9 mouse cellular contexts compared by ENCODE assay signal in the genomic region with DNA sequence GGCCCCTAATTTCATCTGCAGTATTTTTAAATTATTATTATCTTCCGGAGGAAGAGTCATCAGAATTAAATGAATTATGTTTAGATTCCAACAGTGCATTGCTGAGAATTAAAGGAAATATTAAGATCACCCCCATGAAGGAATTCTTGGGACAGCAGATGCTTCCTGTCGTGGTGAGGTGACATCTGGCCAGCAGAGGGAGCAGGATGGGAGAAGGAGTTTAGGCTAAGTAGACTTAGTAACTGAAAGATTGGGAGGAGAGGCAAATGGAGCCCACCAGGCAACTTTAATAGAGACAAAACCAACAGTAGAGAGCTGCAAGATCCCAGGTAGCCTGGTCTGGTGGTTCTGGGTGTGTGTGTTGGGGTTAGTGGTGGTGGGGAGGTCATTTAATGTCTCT.
DNase-seq lines count a peak whose midpoint lies in the region; ATAC-seq and TF ChIP-seq lines count a peak whose summit lies in the region.
"Had no signal": no experiment of that assay in that cellular context is flagged by ENCODE, and none has a peak within 500 bp of the region (broad histone marks: within the 10 kb centered on the region; RNA-seq: fewer than 3 reads in every experiment).

No protein-coding gene starts in this region.

- H3K27ac ChIP-seq in kidney, adult 2 months (ENCODE audit: insufficient read depth, low read depth, low read length): no peak overlapping the region
- H3K27ac ChIP-seq in kidney, embryonic 16.5 days (ENCODE audit: low read length): no peak overlapping the region
- no peak overlapping the region for H3K27ac ChIP-seq in MEL (ENCODE audit: control insufficient read depth, low read depth, low read length)
- no peak overlapping the region for H3K27ac ChIP-seq in embryonic facial prominence, embryonic 14.5 days (replicated peaks; ENCODE audit: low read depth, low read length)
- H3K27ac ChIP-seq: embryonic facial prominence, embryonic 15.5 days had no signal

- peak; percentile 12 to 62 for DNase-seq in adrenal gland, adult (ENCODE audit: inconsistent age in 2 of 2, low spot score in 1 of 2)
- DNase-seq in adrenal gland, postnatal 4 days (ENCODE audit: low spot score in 2 of 2): no peak
- peak; percentile 21 for DNase-seq in kidney, adult 2 months
- DNase-seq in MEL (ENCODE audit: low read depth, low spot score): no peak
- peak; percentile 26 for DNase-seq in embryonic facial prominence, embryonic 14.5 days (ENCODE audit: low spot score)
- DNase-seq in lung, postnatal 25 days (ENCODE audit: low spot score): peak; percentile 2

- H3K4me3 ChIP-seq in kidney, adult 2 months (ENCODE audit: insufficient read depth, low read depth, low read length): no peak overlapping the region
- H3K4me3 ChIP-seq in kidney, embryonic 16.5 days (ENCODE audit: low read length): no peak overlapping the region
- no peak overlapping the region for H3K4me3 ChIP-seq in MEL (ENCODE audit: control insufficient read depth in 1 of 2, insufficient read depth in 1 of 2, low read depth in 2 of 2, low read length in 2 of 2)
- H3K4me3 ChIP-seq in embryonic facial prominence, embryonic 14.5 days (ENCODE audit: low read depth, low read length): no peak overlapping the region
- H3K4me3 ChIP-seq: embryonic facial prominence, embryonic 15.5 days had no signal

- no peak; the same call in 1 of the 2 replicates for TF ChIP-seq CTCF in kidney, adult 2 months (conservative IDR thresholded peaks at IDR 0.05; ENCODE audit: insufficient read depth, insufficient read length, low read depth, low read length)
- peak in 2 of 3 experiments; percentile 11 to 17; a peak in 1 of 6 replicates for TF ChIP-seq CTCF in MEL (IDR thresholded peaks at IDR 0.05 in 2 of 3, conservative IDR thresholded peaks at IDR 0.05 in 1 of 3; ENCODE audit: control insufficient read depth in 1 of 3, insufficient read depth in 1 of 3, low read depth in 2 of 3, low read length in 3 of 3, poor library complexity in 1 of 3, severe bottlenecking in 1 of 3)

- no peak for ATAC-seq in kidney, embryonic 16.5 days (ENCODE audit: low FRiP score, low TSS enrichment)
- ATAC-seq in embryonic facial prominence, embryonic 14.5 days (ENCODE audit: low read depth): no peak
- ATAC-seq in megakaryocyte-erythroid progenitor cell, adult 5-6 weeks (replicated peaks; ENCODE audit: low FRiP score, low TSS enrichment, poor library complexity, severe bottlenecking): no peak

- H3K4me1 ChIP-seq in kidney, adult 2 months (ENCODE audit: control insufficient read depth, insufficient read depth, low read length): peaks cover 3% of the 10 kb centered on the region; the same call in 1 of the 2 replicates
- H3K4me1 ChIP-seq in kidney, embryonic 16.5 days (ENCODE audit: insufficient read depth, low read length): 0 out of 2 replicates have a peak, but pooled peaks cover 7% of the 10 kb centered on the region
- no peaks in the 10 kb centered on the region for H3K4me1 ChIP-seq in MEL (ENCODE audit: control insufficient read depth in 1 of 2, insufficient read depth in 2 of 2, low read length in 2 of 2)
- 0 out of 2 replicates have a peak, but pooled peaks cover 3% of the 10 kb centered on the region for H3K4me1 ChIP-seq in embryonic facial prominence, embryonic 14.5 days (ENCODE audit: control insufficient read depth, insufficient read depth, low read length)
- H3K4me1 ChIP-seq: embryonic facial prominence, embryonic 15.5 days had no signal

- WGBS in kidney, adult 2 months: 17% methylated on average over 2 of the region's 2 CpGs
- WGBS in kidney, embryonic 16.5 days: 25% methylated on average over 2 of the region's 2 CpGs
- WGBS in embryonic facial prominence, embryonic 14.5 days: 37% methylated on average over 2 of the region's 2 CpGs

- H3K79me2 ChIP-seq in MEL (ENCODE audit: control insufficient read depth, insufficient read depth, low read length, poor library complexity): no peaks in the 10 kb centered on the region

- no peak overlapping the region for H3K9ac ChIP-seq in kidney, embryonic 16.5 days (replicated peaks; ENCODE audit: low read length)
- no peak overlapping the region for H3K9ac ChIP-seq in MEL (ENCODE audit: control insufficient read depth, low read depth, low read length, poor library complexity, severe bottlenecking)
- H3K9ac ChIP-seq in embryonic facial prominence, embryonic 14.5 days (ENCODE audit: low read depth, low read length): no peak overlapping the region
- H3K9ac ChIP-seq: embryonic facial prominence, embryonic 15.5 days had no signal

- H3K27me3 ChIP-seq in kidney, adult 2 months (replicated peaks; ENCODE audit: control insufficient read depth, insufficient read depth, low read length): no peaks in the 10 kb centered on the region
- no peaks in the 10 kb centered on the region for H3K27me3 ChIP-seq in kidney, embryonic 16.5 days (ENCODE audit: insufficient read depth, low read length)
- no peaks in the 10 kb centered on the region for H3K27me3 ChIP-seq in MEL (ENCODE audit: control insufficient read depth in 1 of 2, insufficient read depth in 2 of 2, low read length in 2 of 2)
- no peaks in the 10 kb centered on the region for H3K27me3 ChIP-seq in embryonic facial prominence, embryonic 14.5 days (replicated peaks; ENCODE audit: control insufficient read depth, insufficient read depth, low read length)
- H3K27me3 ChIP-seq: embryonic facial prominence, embryonic 15.5 days had no signal

- no peaks in the 10 kb centered on the region for H3K36me3 ChIP-seq in kidney, adult 2 months (ENCODE audit: control insufficient read depth, insufficient read depth, low read length)
- H3K36me3 ChIP-seq in kidney, embryonic 16.5 days (ENCODE audit: insufficient read depth, low read length): no peaks in the 10 kb centered on the region
- no peaks in the 10 kb centered on the region for H3K36me3 ChIP-seq in MEL (ENCODE audit: control insufficient read depth in 1 of 2, insufficient read depth in 2 of 2, low read length in 2 of 2)
- no peaks in the 10 kb centered on the region for H3K36me3 ChIP-seq in embryonic facial prominence, embryonic 14.5 days (ENCODE audit: control insufficient read depth, insufficient read depth, low read length)
- H3K36me3 ChIP-seq: embryonic facial prominence, embryonic 15.5 days had no signal

- TF ChIP-seq RAD21 in MEL (IDR thresholded peaks at IDR 0.05; ENCODE audit: low read depth, low read length): no peak; the same call in 1 of the 2 replicates

- TF ChIP-seq EP300 in MEL (IDR thresholded peaks at IDR 0.05; ENCODE audit: low read depth in 1 of 2, low read length in 2 of 2): no peak

- H3K4me2 ChIP-seq in kidney, embryonic 16.5 days (replicated peaks; ENCODE audit: low read depth, low read length): no peak overlapping the region
- no peak overlapping the region for H3K4me2 ChIP-seq in embryonic facial prominence, embryonic 14.5 days (ENCODE audit: low read depth, low read length)
- H3K4me2 ChIP-seq: embryonic facial prominence, embryonic 15.5 days had no signal

- TF ChIP-seq POLR2A in kidney, adult 2 months (IDR thresholded peaks at IDR 0.05; ENCODE audit: low read depth, low read length): no peak
- TF ChIP-seq POLR2A in MEL (IDR thresholded peaks at IDR 0.05; ENCODE audit: control insufficient read depth in 1 of 2, insufficient read depth in 1 of 2, low read depth in 1 of 2, low read length in 2 of 2, poor library complexity in 1 of 2): no peak

- no peaks in the 10 kb centered on the region for H3K9me3 ChIP-seq in kidney, embryonic 16.5 days (ENCODE audit: low read length)
- no peaks in the 10 kb centered on the region for H3K9me3 ChIP-seq in MEL (replicated peaks; ENCODE audit: insufficient read depth, low read length)
- H3K9me3 ChIP-seq in embryonic facial prominence, embryonic 14.5 days (ENCODE audit: control insufficient read depth, low read length): no peaks in the 10 kb centered on the region
- H3K9me3 ChIP-seq: embryonic facial prominence, embryonic 15.5 days had no signal

TF ChIP-seq in MEL, 35 proteins besides CTCF, POLR2A, EP300 and RAD21:
- TF ChIP-seq SMC3 (IDR thresholded peaks at IDR 0.05; ENCODE audit: low read depth, low read length) (peak; percentile 17; the same call in 1 of the 2 replicates), JUND (IDR thresholded peaks at IDR 0.05; ENCODE audit: low read depth, low read length) (no peak)

Comparison
In these comparisons a context has a peak if more than half of its experiments do, and no peak if none do; other contexts are left out.
1. DNase-seq: peak in adrenal gland, adult (2 of 2), kidney, adult 2 months (single experiment), embryonic facial prominence, embryonic 14.5 days (single experiment) and lung, postnatal 25 days (single experiment); none in adrenal gland, postnatal 4 days (0 of 2) and MEL (single experiment).